Mouse (Mus musculus) cerebellum, adult 2 months (tissue): ENCODE data around the gene Itpkb.

Experiments
- CTCF ChIP-seq: fragments of 200-500 bp; IDR thresholded peaks from 2 replicates; pipeline ENCODE4 v1.5.1; 2011; ENCODE audit warnings: low read depth, mild to moderate bottlenecking, control low read depth, low read length, moderate library complexity, borderline replicate concordance; ENCODE audit not compliant: insufficient read depth
- POLR2A ChIP-seq: fragments of 200-500 bp; IDR thresholded peaks from 2 replicates; pipeline ENCODE4 v1.6.1; 2011; ENCODE audit warnings: low read length, control low read depth, borderline replicate concordance; ENCODE audit not compliant: insufficient read depth

GRCm38 (mm10) chr1:180421165-180421909, 91.1 kb downstream of the Itpkb start:
- TF ChIP-seq CTCF (no peak), POLR2A (no peak)
